Mouse (Mus musculus): ENCODE measurements around the gene Enam.
"Not testable (repeated sequence)": the region's sequence is repeated elsewhere in the genome, so short reads cannot be mapped to it uniquely, and the experiment has no call there.

Gene Enam

DNA sequence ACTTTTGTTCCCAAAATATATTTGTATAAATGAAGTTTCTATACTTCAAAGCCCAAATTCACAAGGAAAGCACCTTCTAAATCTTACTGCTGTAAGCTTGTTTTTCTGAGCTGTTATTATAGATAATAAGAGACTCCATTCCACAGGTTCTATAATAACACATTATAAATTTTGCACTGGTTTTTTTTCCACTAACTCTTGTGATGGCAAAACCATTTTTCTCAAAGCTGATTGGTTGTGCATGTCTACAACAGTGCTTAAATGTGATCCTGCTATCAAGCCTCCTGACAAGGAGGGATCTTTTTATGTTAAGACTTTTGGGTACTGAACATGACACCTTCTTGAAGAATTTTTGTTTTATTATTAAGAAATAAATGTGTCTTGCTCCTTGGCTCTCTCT is at the start of gene Enam:
Gene Enam, plus strand, starts transcription at position 301 of the 400 bp plus-strand sequence.
- DNase-seq = no peak

DNA sequence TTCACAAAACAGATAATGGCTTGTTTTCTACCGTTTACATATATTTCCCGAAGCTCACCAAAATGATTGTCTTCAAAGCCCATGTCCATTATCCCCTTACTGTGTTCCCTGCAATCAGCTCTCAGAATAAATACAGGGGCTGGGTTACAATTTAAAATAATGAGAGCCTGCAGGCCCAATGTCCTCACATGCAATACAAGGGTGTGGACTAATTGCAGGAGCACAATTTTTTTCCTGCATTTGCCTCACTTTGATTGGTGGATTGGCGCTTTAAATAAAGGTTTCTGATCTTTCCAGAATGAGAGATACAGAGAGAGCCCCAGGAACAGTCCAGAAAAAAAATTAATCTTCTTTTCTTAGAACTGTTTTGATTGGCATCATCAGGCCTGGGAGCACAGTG is 32.1 kb upstream of the Enam start, which contains the start of gene Ambn:
Gene Ambn, plus strand, starts transcription at position 301 of the 400 bp plus-strand sequence.
- DNase-seq = no peak

DNA sequence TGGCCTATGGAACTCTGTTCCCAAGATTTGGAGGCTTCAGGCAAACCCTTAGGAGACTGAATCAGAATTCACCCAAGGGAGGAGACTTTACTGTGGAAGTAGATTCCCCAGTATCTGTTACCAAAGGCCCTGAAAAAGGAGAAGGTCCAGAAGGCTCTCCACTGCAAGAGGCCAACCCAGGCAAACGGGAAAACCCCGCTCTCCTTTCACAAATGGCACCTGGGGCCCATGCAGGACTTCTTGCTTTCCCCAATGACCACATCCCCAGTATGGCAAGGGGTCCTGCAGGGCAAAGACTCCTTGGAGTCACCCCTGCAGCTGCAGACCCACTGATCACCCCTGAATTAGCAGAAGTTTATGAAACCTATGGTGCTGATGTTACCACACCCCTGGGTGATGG is 20.3 kb upstream of the Enam start:
- no peak for DNase-seq

DNA sequence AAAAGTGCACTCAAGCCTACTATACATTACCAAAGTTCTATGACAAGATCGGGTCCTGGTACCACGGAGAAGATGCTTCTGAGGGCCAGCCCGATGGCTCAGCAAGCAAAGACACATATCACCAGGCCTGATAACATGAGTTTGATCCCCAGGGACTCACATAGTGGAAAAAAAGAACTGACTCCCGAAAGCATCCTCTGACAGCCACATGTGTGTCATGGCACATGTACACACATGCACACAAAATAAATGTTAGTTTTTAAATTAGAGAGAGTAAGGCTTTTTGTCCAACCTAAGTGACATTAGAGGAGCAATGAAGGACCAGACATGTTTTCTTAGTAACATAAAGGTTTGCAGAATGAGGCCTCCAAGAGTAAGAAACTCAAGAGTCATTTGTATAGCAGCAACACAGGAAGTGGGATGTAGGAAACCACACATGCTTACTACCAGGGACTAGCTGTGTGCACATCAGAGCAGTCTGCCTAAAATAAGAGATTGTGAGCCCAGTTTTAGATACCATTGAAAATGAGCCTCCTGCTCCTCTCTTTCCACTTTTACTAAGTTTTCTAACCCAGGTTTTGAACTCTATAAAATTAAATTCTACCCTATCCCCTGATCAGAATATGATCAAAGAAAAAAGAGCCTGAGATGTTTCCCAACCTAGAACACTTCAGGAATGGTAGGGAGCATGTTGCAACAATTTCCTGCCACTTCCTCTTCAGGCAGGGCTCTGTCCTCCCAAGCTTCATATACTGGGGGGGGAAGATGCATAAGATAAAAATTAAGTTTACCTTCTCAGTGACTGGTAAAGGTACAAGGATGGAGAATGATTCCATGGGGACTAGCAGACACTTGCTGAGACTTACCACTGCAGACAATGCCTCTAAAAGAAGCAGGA is 18.7 kb upstream of the Enam start:
- no peak for DNase-seq

DNA sequence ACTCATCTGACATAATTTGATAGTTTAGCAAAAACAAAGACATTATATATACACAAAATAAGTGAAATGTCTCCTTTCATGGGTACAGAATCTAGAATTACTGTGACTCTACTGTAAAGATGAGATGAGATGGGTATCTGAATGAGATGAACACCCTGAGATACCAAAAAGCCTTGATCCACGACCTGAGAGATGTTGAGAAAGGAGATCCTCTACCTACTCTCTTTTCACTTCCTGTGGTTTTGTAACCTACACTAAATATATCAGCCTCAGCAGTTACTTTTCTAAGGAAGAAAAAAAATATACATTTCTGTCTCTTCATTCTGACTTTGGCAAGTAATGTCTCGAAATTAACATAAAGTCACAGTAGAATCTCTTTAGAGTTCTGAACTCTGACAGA is 1.2 kb downstream of the Enam start:
- no peak for DNase-seq

DNA sequence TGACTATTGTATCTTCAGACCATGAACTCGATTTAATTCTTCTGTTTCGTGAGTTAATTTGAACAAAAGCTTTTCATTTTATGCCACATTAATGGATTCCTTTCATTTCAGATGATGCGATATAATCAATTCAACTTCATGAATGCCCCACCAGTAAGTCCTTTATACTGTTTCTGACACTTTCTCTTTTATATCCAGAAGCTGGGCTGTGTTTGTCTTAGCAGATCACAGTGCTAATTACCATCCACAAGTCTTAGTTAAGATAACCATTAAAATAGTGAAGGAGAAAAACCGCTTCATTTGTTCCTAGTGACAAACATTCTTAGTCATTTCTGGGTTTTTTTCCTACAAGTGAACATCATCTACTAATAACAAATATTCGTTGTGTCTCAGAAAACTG is 3.3 kb downstream of the Enam start:
- DNase-seq = no peak

DNA sequence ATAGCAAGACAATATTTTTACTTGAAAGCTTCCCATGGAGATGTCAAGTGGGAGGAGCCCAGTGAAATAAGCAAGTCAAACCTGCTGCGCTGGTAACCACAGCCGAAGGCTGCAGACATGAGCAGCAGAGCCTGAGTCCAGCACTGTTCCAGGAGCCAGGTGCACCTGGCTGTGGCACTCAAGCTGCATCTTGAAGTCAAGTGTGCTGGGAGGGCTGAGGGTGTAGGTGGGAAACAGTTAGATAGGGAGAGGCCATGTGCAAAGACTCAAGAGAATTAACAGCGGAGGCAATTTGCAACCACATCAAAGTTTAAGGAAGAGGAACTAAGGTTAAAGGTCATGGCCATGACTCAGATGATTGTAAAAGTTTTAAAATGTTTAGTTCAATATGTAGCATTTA is 12.0 kb downstream of the Enam start:
- peak; percentile 36 for DNase-seq

DNA sequence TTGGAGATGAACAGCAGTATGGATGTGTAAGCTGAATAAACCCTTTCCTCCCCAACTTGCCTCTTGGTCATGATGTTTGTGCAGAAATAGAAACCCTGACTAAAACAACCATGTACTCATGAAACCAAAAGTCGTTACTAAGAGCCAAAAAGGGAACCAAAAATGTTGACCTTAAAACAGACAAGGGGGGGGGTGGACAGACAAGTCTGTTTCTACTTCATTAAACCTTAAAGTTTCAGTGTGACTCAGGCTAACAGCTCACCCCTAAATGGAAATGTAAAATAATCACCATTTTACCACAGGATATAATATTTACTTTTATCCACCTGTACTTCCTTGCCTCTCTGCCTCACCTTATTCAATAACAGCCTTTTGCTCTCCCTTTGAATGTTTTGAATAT is 20.8 kb downstream of the Enam start:
- no peak for DNase-seq

DNA sequence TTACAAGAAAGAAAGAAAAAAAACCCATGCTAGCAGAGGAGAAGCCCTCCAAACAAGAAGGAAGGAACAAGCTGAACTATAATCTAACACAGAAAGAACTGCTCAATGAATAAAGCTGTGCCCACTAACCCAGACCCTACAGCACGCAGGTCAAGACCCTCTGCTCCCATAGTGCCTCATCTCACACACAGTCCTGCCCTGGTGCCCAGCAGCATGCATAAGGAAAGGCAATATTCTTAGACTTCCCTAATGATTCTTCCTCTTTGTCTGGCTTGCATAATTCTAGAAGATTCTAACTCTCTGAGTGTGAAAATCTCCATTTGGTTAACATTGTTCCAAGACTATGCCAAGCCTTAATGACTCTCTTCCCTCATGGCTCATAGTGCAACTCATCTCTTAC is 21.2 kb downstream of the Enam start:
- DNase-seq = no peak

DNA sequence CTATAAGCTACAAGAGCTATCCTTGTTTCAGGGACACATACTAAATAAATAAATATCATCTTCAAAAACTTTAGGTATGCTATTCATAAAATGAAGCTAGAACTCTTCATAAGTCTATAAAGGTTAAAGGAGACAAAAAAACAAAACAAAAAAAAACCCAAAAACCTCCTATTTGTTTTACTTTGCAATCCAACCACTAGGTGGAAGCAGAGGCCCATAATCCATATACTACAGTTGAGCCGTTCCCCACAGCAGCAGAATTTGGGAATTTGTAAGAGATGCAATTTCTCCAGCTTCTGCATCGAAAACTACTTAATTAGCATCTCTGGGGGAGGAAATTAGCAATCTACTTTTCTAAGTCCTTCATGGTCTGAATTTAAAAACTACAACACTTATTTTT is 31.5 kb downstream of the Enam start:
- peak; percentile 42 for DNase-seq

DNA sequence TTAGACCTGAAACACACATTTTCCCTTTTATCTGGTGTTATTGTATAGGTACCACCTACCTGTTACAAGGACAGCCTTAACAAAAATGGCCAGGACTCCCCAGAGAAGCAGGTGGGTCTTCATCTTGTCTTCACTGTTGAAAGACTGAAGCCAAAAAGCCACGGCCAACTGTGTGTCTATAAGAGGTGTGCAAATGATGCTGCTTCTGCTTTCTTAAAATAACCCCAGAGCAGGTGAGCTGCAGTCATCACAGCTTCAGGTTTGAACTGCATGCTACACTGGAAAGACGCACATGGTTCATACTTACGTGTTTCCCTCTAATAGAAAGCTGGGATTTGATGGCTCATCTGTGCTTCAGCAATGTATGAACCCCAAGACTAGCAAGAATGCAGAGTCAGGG is 39.9 kb downstream of the Enam start, which contains the start of gene Jchain:
Gene Jchain, minus strand, starts transcription at position 235 of the 400 bp plus-strand sequence.
- no peak for DNase-seq

DNA sequence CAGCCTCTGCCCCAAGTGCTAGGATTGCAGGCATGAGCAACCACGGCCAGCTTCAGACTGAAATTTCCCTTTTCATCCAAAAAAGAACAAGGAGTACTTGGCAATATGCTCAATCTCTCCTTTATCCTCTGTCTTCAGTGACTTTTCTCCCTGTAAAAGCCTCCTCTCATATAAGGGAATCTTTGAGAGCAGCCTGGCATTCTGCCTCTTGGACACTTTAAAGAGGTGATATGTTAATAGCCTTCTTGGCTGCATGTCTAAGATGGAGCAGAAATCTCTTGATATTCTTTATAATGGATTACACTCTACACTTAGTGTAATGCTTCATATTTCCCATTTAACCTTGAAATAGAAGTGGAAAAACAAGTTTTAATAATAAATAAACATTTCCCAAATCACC is 43.1 kb downstream of the Enam start:
- DNase-seq = no peak

DNA sequence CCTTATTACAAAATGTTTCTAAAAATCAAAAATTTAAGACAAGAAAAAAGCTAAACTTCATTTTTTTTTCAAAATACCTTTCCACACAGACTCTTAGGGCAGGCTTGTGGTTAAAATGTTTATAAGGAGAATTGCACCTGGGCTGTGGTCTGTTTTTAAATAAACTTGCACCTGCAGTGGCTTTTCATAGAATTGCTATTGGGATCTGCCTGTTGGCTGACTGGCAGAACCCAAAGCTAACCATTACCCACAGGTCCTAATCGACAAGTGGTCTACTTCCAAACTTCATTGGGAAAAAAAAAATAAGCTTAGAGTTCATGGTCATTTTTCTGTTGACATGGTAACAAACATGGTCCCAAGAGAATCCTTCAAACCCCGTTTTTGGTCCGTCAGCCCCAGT is 46.9 kb downstream of the Enam start:
- no peak for DNase-seq

DNA sequence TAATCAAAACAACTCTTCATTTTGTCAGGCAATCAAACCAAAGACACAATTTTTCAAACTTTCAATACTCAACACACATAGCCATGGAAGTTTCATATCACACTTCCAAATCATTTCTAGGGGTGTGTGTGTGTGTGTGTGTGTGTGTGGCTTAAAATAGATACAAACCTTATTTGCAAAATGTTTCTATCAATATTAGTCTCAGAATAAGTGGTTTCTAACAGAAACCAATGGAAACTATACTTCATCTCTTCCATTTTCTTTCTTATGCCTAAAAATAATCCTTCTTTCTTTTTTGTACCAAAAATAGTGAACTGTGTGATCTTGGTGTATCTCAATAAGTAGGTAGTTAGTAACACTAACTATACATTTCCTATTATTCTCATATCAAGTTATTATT is 53.1 kb downstream of the Enam start:
- no peak for DNase-seq

DNA sequence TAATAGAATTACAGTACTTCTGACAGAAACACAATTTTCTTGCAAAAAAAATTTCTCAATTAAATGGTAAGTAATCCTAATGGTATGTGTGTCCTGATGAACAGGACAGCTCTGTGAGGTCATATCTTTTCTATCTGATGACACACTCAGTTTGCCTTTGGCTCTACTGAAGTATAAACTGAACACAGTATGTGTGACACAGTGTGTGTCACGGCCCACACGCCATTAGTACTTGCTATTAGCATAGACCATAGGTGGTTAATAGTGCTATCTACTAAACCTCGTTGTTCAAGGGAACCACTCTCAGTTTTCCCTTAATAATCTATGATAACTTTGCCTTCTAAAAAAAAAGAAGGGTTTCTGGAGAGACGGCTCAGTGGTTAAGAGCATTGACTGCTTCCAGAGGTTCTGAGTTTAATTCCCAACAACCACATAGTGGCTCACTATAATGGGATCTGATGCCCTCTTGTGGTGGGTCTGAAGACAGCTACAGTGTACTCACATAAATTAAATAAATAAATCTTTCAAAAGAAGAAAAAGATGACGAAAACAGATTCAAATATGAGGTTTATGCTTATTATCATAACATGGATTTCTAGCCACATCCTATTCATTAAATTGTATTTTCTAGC is 55.0 kb downstream of the Enam start:
- peak; percentile 58 for DNase-seq

DNA sequence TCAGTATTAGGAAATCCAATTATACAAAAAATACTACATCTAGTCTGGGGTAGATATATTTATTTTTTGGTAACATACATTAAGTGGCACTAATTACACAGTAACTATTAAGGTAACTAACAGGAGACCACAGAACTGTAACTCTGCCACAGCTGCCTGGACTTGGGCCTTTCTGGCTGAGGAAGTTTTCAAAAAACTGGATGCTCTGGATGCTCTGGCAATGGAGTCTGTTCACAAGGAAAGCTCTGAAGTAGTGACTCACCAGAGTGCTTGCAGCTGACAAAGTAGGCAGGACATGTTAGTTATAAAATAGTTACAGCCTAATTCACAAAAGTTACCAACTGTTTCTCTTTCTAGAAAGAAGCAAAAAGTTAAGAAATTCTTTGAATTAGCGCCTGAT is 56.6 kb downstream of the Enam start:
- DNase-seq = not testable (repeated sequence)

DNA sequence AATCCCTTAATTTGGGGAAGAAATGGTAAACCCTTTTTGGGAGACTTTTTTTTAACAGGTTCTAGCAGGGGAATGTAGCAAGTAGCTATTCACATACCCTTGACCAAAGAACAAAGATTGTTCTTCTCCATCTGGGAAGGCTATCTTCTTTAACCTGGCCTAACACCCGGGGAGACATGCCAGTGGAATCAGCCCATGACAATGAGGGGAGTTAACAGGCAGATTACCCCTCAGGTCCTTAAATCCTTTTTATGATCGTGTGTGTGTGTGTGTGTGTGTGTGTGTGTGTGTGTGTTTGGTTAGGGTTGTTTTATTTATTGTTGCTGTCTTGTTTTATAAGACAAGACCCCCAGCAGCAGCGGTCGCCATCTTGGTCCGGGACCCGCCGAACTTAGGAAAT is 57.8 kb downstream of the Enam start:
- DNase-seq = no peak

DNA sequence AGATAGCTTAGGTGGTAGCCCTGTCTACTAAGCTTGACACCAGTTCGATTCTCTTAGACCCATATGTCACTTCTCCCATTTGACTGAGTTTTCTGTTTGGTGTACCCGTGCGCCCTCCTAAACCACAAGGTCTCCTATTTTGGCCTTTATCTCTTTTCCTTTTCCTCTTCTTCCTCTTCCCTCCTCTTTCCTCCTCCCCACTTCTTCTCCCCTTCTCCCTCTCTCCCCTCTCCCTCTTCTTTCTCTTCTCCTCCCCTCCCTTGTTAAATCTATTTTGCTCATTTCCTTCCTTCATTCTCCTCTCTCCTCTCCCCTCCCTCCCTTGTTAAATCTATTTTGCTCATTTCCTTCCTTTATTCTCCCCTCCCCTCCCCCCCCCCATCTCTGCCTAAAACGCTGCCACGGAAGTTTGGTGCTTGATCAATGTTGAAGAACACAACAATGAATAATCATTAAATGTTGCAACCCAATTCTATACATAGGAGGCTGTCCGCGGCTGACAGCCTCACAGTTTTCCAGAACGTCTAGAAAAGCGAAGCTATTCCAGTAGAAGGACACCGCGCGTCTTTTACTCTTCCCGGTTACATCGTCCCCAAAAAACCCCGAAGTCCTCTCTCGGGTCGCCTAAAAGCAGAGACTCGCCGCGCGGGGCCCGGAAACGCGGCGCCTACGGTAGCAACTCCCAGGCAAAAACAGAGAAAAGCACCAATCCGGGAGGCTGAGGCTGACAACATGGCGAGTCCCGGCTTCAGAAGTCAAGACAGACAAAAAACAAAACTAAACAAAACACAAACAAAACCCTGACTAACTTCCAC is 65.7 kb downstream of the Enam start:
- no peak for DNase-seq

DNA sequence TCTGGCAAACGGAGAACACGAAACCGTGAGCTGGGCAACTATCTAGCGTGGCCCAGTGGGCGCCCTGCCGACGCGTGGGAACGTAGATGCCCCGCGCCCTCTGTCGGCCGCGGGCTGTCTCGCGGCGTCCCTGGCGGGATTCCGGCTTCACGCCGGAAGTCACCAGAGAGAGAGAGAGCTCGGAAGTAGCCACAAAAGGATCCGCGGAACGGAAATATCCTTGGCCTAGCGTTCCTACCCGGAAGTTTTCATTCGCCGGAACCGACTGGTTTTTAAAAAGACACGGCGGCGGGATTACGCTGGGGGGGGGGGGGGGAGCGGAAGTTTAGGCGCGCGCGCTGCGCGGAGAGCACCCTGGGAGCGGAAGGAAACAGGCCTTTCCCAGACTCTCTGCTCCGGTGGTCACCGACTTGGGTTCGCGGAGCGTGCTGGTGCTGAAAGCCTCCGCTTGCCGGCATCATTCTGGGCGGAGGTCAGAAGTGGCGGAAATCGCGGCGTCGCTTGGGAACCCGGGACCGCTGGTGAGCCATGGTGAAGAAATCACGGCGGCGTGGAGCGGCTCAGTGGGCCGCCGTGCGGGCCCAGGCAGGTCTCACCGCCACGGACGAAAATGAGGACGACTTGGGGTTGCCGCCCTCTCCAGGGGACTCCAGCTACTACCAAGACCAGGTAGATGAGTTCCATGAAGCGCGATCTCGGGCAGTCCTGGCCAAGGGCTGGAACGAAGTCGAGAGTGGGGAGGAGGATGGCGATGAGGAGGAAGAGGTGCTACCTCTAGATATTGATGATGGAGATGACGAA is 66.5 kb downstream of the Enam start, which contains the start of gene Utp3:
Gene Utp3, plus strand, starts transcription at position 377 of the 801 bp plus-strand sequence.
- DNase-seq = peak; percentile 93
